Mouse (Mus musculus) myocyte (in vitro differentiated cells): ENCODE results near the gene Cep72.

ENCODE experiments used
- CEBPB ChIP-seq: IDR thresholded peaks from 2 replicates; pipeline ENCODE4 v1.6.1; 2011; ENCODE audit warnings: mild to moderate bottlenecking, moderate library complexity; ENCODE audit not compliant: poor library complexity, insufficient read depth, severe bottlenecking
- E2F4 ChIP-seq: IDR thresholded peaks from one replicate; pipeline ENCODE4 v1.6.1; 2011; ENCODE audit warnings: mild to moderate bottlenecking, control low read depth, moderate library complexity; ENCODE audit not compliant: insufficient read depth
- MAX ChIP-seq: IDR thresholded peaks from one replicate; pipeline ENCODE4 v1.6.1; 2011; ENCODE audit warnings: low read depth, mild to moderate bottlenecking, control low read depth
- MYOD1 ChIP-seq, 3 experiments: IDR thresholded peaks; one replicate each; pipeline ENCODE4 v1.6.1; 2011; ENCODE audit warnings: control low read depth in 2 of 3, low read depth in 2 of 3, mild to moderate bottlenecking in 2 of 3, moderate library complexity in 1 of 3; ENCODE audit not compliant: insufficient read length in 2 of 3, control insufficient read depth in 1 of 3
- MYOG ChIP-seq, 3 experiments: IDR thresholded peaks; one replicate each; pipeline ENCODE4 v1.6.1; 2011; ENCODE audit warnings: control low read depth in 2 of 3, low read depth in 2 of 3, mild to moderate bottlenecking in 2 of 3; ENCODE audit not compliant: insufficient read length in 2 of 3, control insufficient read depth in 1 of 3, insufficient read depth in 1 of 3
- POLR2A ChIP-seq: IDR thresholded peaks from one replicate; pipeline ENCODE4 v1.6.1; 2011; ENCODE audit warnings: low read depth, mild to moderate bottlenecking, control low read depth, moderate library complexity; ENCODE audit not compliant: insufficient read length
- POLR2AphosphoS2 ChIP-seq: IDR thresholded peaks from one replicate; pipeline ENCODE4 v1.6.1; 2011; ENCODE audit warnings: low read depth, control low read depth; ENCODE audit not compliant: insufficient read length
- SRF ChIP-seq: IDR thresholded peaks from one replicate; pipeline ENCODE4 v1.6.1; 2011; ENCODE audit warnings: low read depth; ENCODE audit not compliant: control insufficient read depth, insufficient read length
- TCF12 ChIP-seq: IDR thresholded peaks from one replicate; pipeline ENCODE4 v1.6.1; 2011; ENCODE audit warnings: mild to moderate bottlenecking, control low read depth; ENCODE audit not compliant: poor library complexity, insufficient read depth, severe bottlenecking
- USF1 ChIP-seq: IDR thresholded peaks from one replicate; pipeline ENCODE4 v1.6.1; 2011; ENCODE audit warnings: low read depth, mild to moderate bottlenecking, control low read depth, moderate library complexity

DNA sequence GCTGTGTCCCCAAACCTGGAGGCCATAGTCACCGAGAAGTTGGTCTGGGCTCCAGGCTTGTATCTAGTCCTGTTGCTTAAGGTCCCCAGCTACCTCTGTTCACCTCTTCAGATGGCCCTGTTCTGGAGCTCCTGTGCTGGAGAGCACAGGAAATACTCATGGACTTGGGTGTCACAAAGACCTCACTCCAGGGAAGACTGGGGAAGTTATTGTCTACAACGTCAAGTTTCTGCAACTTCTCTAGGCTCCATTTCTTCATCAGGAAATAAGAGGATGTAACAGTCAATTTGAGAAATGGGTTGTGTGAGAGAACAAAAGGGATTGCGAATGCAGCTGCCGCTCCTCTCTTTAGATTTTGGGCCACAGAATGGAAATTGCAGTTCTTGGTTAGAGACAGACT lies 65.6 kb downstream of the Cep72 start:
- TF ChIP-seq USF1 (no peak), TCF12 (no peak), POLR2A (no peak), MYOD1 (IDR thresholded peaks at IDR 0.05; ENCODE audit: control insufficient read depth in 1 of 3, insufficient read length in 2 of 3, low read depth in 2 of 3) (no peak), MAX (no peak), POLR2AphosphoS2 (no peak), MYOG (IDR thresholded peaks at IDR 0.05; ENCODE audit: control insufficient read depth in 1 of 3, insufficient read depth in 1 of 3, insufficient read length in 2 of 3, low read depth in 2 of 3) (no peak), SRF (no peak), CEBPB (no peak), E2F4 (no peak)
